18 mouse cellular contexts compared by ENCODE assay signal in genomic region chr3:96828984-96829383, GRCm38 (mm10). TPM values are rescaled to one million over a fixed set of nuclear protein-coding genes. Genes with fewer than 3 reads are reported as not detected.
DNase-seq lines count a peak whose midpoint lies in the region; ATAC-seq and TF ChIP-seq lines count a peak whose summit lies in the region.
"Had no signal": no experiment of that assay in that cellular context is flagged by ENCODE, and none has a peak within 500 bp of the region (broad histone marks: within the 10 kb centered on the region; RNA-seq: fewer than 3 reads in every experiment).

TSS of gene Pdzk1 (plus strand) at chr3:96829284.
TSS of gene Cd160 (minus strand) at chr3:96829351.

- H3K4me2 ChIP-seq in forebrain, embryonic 16.5 days (ENCODE audit: low read length) = no peak within 1 kb of the TSS
- no peak within 1 kb of the TSS for H3K4me2 ChIP-seq in forebrain, embryonic 11.5 days (ENCODE audit: low read depth, low read length, severe bottlenecking)
- peak within 1 kb of the TSS; percentile 40 for H3K4me2 ChIP-seq in intestine, embryonic 15.5 days (replicated peaks)
- H3K4me2 ChIP-seq in midbrain, embryonic 14.5 days (ENCODE audit: low read length) = no peak within 1 kb of the TSS
- H3K4me2 ChIP-seq: limb, embryonic 15.5 days had no signal

- no peak within 1 kb of the TSS for H3K4me3 ChIP-seq in forebrain, embryonic 16.5 days (replicated peaks; ENCODE audit: low read length)
- no peak within 1 kb of the TSS for H3K4me3 ChIP-seq in forebrain, embryonic 11.5 days (ENCODE audit: low read depth, low read length)
- H3K4me3 ChIP-seq in liver, adult 2 months (ENCODE audit: insufficient read depth, low read depth, low read length) = peak within 1 kb of the TSS; percentile 94
- H3K4me3 ChIP-seq in intestine, embryonic 15.5 days (replicated peaks) = no peak within 1 kb of the TSS
- H3K4me3 ChIP-seq in midbrain, embryonic 14.5 days (replicated peaks; ENCODE audit: low read depth, low read length) = no peak within 1 kb of the TSS
- H3K4me3 ChIP-seq: limb, embryonic 15.5 days had no signal

- DNase-seq in forebrain, embryonic 11.5 days (ENCODE audit: low spot score) = no peak
- no peak for DNase-seq in liver, adult 2 months (ENCODE audit: extremely low read depth, low read depth, low spot score)
- no peak for DNase-seq in liver
- DNase-seq in midbrain, embryonic 14.5 days = no peak
- no peak for DNase-seq in adrenal gland, adult 8-10 months
- DNase-seq: adrenal gland, postnatal 36 days; B cell, adult 2 months; cerebellum, postnatal 36 days; gastrocnemius, postnatal 36 days; heart, postnatal 14 days; right cerebral cortex, postnatal 14 days had no signal

- no peaks in the 10 kb centered on the region for H3K9me3 ChIP-seq in forebrain, embryonic 16.5 days (ENCODE audit: control insufficient read depth, low read length)
- no peaks in the 10 kb centered on the region for H3K9me3 ChIP-seq in forebrain, embryonic 11.5 days (ENCODE audit: control insufficient read depth, low read length)
- H3K9me3 ChIP-seq in intestine, embryonic 15.5 days = no peaks in the 10 kb centered on the region
- no peaks in the 10 kb centered on the region for H3K9me3 ChIP-seq in midbrain, embryonic 14.5 days (ENCODE audit: control insufficient read depth, low read length)
- H3K9me3 ChIP-seq: limb, embryonic 15.5 days had no signal

- no peak for TF ChIP-seq POLR2A in liver, adult 2 months (IDR thresholded peaks at IDR 0.05; ENCODE audit: extremely low read depth, insufficient read depth, low read length)

- no peak for TF ChIP-seq CTCF in liver, adult 2 months (IDR thresholded peaks at IDR 0.05; ENCODE audit: low read depth, low read length)

- 61% methylated on average over 1 of the region's 1 CpGs for WGBS in forebrain, embryonic 16.5 days
- WGBS in forebrain, embryonic 11.5 days = 63% methylated on average over 1 of the region's 1 CpGs
- WGBS in liver, adult 2 months = 100% methylated on average over 1 of the region's 1 CpGs
- WGBS in intestine, embryonic 15.5 days = 82% methylated on average over 1 of the region's 1 CpGs
- WGBS in midbrain, embryonic 14.5 days = 81% methylated on average over 1 of the region's 1 CpGs

- H3K36me3 ChIP-seq in forebrain, embryonic 16.5 days (ENCODE audit: control insufficient read depth, insufficient read depth) = no peaks in the 10 kb centered on the region
- H3K36me3 ChIP-seq in forebrain, embryonic 11.5 days (ENCODE audit: control insufficient read depth, insufficient read depth, low read length) = no peaks in the 10 kb centered on the region
- no peaks in the 10 kb centered on the region for H3K36me3 ChIP-seq in liver, adult 2 months (ENCODE audit: control insufficient read depth, insufficient read depth, low read length)
- H3K36me3 ChIP-seq in intestine, embryonic 15.5 days = no peaks in the 10 kb centered on the region
- no peaks in the 10 kb centered on the region for H3K36me3 ChIP-seq in midbrain, embryonic 14.5 days (ENCODE audit: control insufficient read depth, insufficient read depth, low read length)
- H3K36me3 ChIP-seq: limb, embryonic 15.5 days had no signal

- ATAC-seq in forebrain, embryonic 16.5 days = no peak
- no peak for ATAC-seq in forebrain, embryonic 11.5 days (replicated peaks; ENCODE audit: low FRiP score)
- 0 out of 2 replicates have a peak, but pooled peaks have one; percentile 12 for ATAC-seq in intestine, embryonic 15.5 days
- no peak for ATAC-seq in midbrain, embryonic 14.5 days (ENCODE audit: low FRiP score, low TSS enrichment)
- ATAC-seq in monocyte, adult 5-6 weeks (replicated peaks; ENCODE audit: insufficient number of reproducible peaks, low FRiP score, low TSS enrichment, poor library complexity, severe bottlenecking) = no peak

- H3K79me2 ChIP-seq in liver, adult 2 months (ENCODE audit: control insufficient read depth, insufficient read depth, low read length) = peaks cover 13% of the 10 kb centered on the region; the same call in 1 of the 2 replicates

- H3K27ac ChIP-seq in forebrain, embryonic 16.5 days (ENCODE audit: low read length) = no peak within 1 kb of the TSS
- H3K27ac ChIP-seq in forebrain, embryonic 11.5 days (ENCODE audit: low read depth, low read length) = no peak within 1 kb of the TSS
- peak within 1 kb of the TSS; percentile 96 for H3K27ac ChIP-seq in liver, adult 2 months (replicated peaks; ENCODE audit: insufficient read depth, low read depth, low read length)
- no peak within 1 kb of the TSS for H3K27ac ChIP-seq in intestine, embryonic 15.5 days
- 0 out of 2 replicates have a peak within 1 kb of the TSS, but pooled peaks have one; percentile 10 for H3K27ac ChIP-seq in midbrain, embryonic 14.5 days (replicated peaks; ENCODE audit: low read depth, low read length)
- H3K27ac ChIP-seq: limb, embryonic 15.5 days had no signal

- H3K9ac ChIP-seq in forebrain, embryonic 16.5 days (replicated peaks; ENCODE audit: low read depth, low read length) = peak within 1 kb of the TSS; percentile 1; the same call in 1 of the 2 replicates
- no peak within 1 kb of the TSS for H3K9ac ChIP-seq in forebrain, embryonic 11.5 days (ENCODE audit: low read length)
- H3K9ac ChIP-seq in liver, adult 2 months (ENCODE audit: low read depth, low read length) = peak within 1 kb of the TSS; percentile 97
- H3K9ac ChIP-seq in intestine, embryonic 15.5 days = no peak within 1 kb of the TSS
- no peak within 1 kb of the TSS for H3K9ac ChIP-seq in midbrain, embryonic 14.5 days (replicated peaks; ENCODE audit: low read length)
- H3K9ac ChIP-seq: limb, embryonic 15.5 days had no signal

- H3K27me3 ChIP-seq in forebrain, embryonic 16.5 days (replicated peaks; ENCODE audit: control insufficient read depth, insufficient read depth, low read length) = no peaks in the 10 kb centered on the region
- H3K27me3 ChIP-seq in forebrain, embryonic 11.5 days (ENCODE audit: control insufficient read depth, insufficient read depth, low read length) = no peaks in the 10 kb centered on the region
- H3K27me3 ChIP-seq in liver, adult 2 months (ENCODE audit: control insufficient read depth, insufficient read depth, low read length) = no peaks in the 10 kb centered on the region
- no peaks in the 10 kb centered on the region for H3K27me3 ChIP-seq in intestine, embryonic 15.5 days (replicated peaks)
- no peaks in the 10 kb centered on the region for H3K27me3 ChIP-seq in midbrain, embryonic 14.5 days (ENCODE audit: control insufficient read depth, insufficient read depth, low read length)
- H3K27me3 ChIP-seq: limb, embryonic 15.5 days had no signal

- H3K4me1 ChIP-seq in forebrain, embryonic 16.5 days (replicated peaks; ENCODE audit: control insufficient read depth, insufficient read depth, low read length) = peaks cover 4% of the 10 kb centered on the region; the same call in 1 of the 2 replicates
- peaks cover 4% of the 10 kb centered on the region; the same call in 1 of the 2 replicates for H3K4me1 ChIP-seq in forebrain, embryonic 11.5 days (replicated peaks; ENCODE audit: control insufficient read depth, insufficient read depth, low read length)
- peaks cover 11% of the 10 kb centered on the region; the same call in 1 of the 2 replicates for H3K4me1 ChIP-seq in liver, adult 2 months (ENCODE audit: control insufficient read depth, insufficient read depth, low read length)
- H3K4me1 ChIP-seq in intestine, embryonic 15.5 days (replicated peaks) = 0 out of 2 replicates have a peak, but pooled peaks cover 6% of the 10 kb centered on the region
- H3K4me1 ChIP-seq in midbrain, embryonic 14.5 days (ENCODE audit: control insufficient read depth, insufficient read depth, low read length) = no peaks in the 10 kb centered on the region
- H3K4me1 ChIP-seq: limb, embryonic 15.5 days had no signal

RNA-seq across cellular contexts. Expression of gene Pdzk1, which starts in this region (rescaled TPM):
- polyA plus RNA-seq in forebrain, embryonic 16.5 days (2015; fragmentation: Nextera tagmentation; extraction: Ambion mirVana) = 0.11 and 0.20 TPM in 2 replicates
- polyA plus RNA-seq in forebrain, embryonic 11.5 days (2014; fragmentation: Nextera tagmentation; extraction: Ambion mirVana) = not detected in 2 replicates
- 48.5 and 60.4 TPM in 2 replicates for total RNA-seq in liver, adult 2 months (2014; rRNA removed)
- 20.1 and 22.7 TPM in 2 replicates for polyA plus RNA-seq in liver, adult 2 months (2012; rRNA removed)
- polyA plus RNA-seq in intestine, embryonic 15.5 days (2015; fragmentation: Nextera tagmentation; extraction: Ambion mirVana) = 16.0 and 19.9 TPM in 2 replicates
- 0.16 TPM in 1 of 2 replicates, not detected in the other for polyA plus RNA-seq in midbrain, embryonic 14.5 days (2014; fragmentation: Nextera tagmentation; extraction: Ambion mirVana)
- 0.39 TPM in 1 of 3 replicates, not detected in the others for total RNA-seq in monocyte, adult 5-6 weeks (2017)
- total RNA-seq in adrenal gland, adult 8-10 months (2022) = under 1 TPM in 1 of 4 experiments, not detected in 3; 0.22 TPM
- total RNA-seq: adrenal gland, postnatal 36 days; gastrocnemius, postnatal 36 days had no signal
- polyA plus RNA-seq: embryonic facial prominence, embryonic 11.5 days had no signal

RNA-seq across cellular contexts. Expression of gene Cd160, which starts in this region (rescaled TPM):
- polyA plus RNA-seq in forebrain, embryonic 16.5 days (2015; fragmentation: Nextera tagmentation; extraction: Ambion mirVana) = 0.08 and 0.22 TPM in 2 replicates
- polyA plus RNA-seq in forebrain, embryonic 11.5 days (2014; fragmentation: Nextera tagmentation; extraction: Ambion mirVana) = not detected in 2 replicates
- 0.37 and 0.67 TPM in 2 replicates for total RNA-seq in liver, adult 2 months (2014; rRNA removed)
- 0.16 and 0.22 TPM in 2 replicates for polyA plus RNA-seq in liver, adult 2 months (2012; rRNA removed)
- polyA plus RNA-seq in intestine, embryonic 15.5 days (2015; fragmentation: Nextera tagmentation; extraction: Ambion mirVana) = 1.1 and 1.4 TPM in 2 replicates
- polyA plus RNA-seq in midbrain, embryonic 14.5 days (2014; fragmentation: Nextera tagmentation; extraction: Ambion mirVana) = 0.39 and 0.46 TPM in 2 replicates
- total RNA-seq in monocyte, adult 5-6 weeks (2017) = 1.3 to 22.5 TPM (median 7.6 TPM) in 3 replicates
- under 1 TPM in 2 of 4 experiments, not detected in 2; 0.23 to 0.27 TPM for total RNA-seq in adrenal gland, adult 8-10 months (2022)
- total RNA-seq: gastrocnemius, postnatal 36 days; heart, postnatal 14 days; layer of hippocampus, adult 18-20 months; left cerebral cortex, adult 8-10 months had no signal
- polyA plus RNA-seq: embryonic facial prominence, embryonic 11.5 days had no signal

Comparison
In these comparisons a context has a peak if more than half of its experiments do, and no peak if none do; other contexts are left out.
1. RNA of gene Pdzk1 (total RNA-seq): 48.5 to 60.4 TPM in liver, adult 2 months; 0.22 TPM in adrenal gland, adult 8-10 months and 0.39 TPM in monocyte, adult 5-6 weeks; every median in the first group is over 10 times any median in the second.
2. RNA of gene Pdzk1 (polyA plus RNA-seq): 20.1 to 22.7 TPM in liver, adult 2 months and 16.0 to 19.9 TPM in intestine, embryonic 15.5 days; 0.11 to 0.20 TPM in forebrain, embryonic 16.5 days, 0.16 TPM in midbrain, embryonic 14.5 days and not detected in forebrain, embryonic 11.5 days; every median in the first group is over 10 times any median in the second.
3. H3K9ac ChIP-seq: peak in forebrain, embryonic 16.5 days (single experiment) and liver, adult 2 months (single experiment); none in forebrain, embryonic 11.5 days (single experiment), intestine, embryonic 15.5 days (single experiment) and midbrain, embryonic 14.5 days (single experiment).
4. H3K27ac ChIP-seq: peak in liver, adult 2 months (single experiment) and midbrain, embryonic 14.5 days (single experiment); none in forebrain, embryonic 16.5 days (single experiment), forebrain, embryonic 11.5 days (single experiment) and intestine, embryonic 15.5 days (single experiment).